Mouse (Mus musculus): ENCODE results near the gene Pdxdc1.
"Not testable (repeated sequence)": the region's sequence is repeated elsewhere in the genome, so short reads cannot be mapped to it uniquely, and the experiment has no call there.

The Pdxdc1 gene

GRCm38 (mm10) chr16:13883094-13883774 is 19.7 kb downstream of the Pdxdc1 start:
- DNase-seq (ENCODE audit: low read depth): no peak

GRCm38 (mm10) chr16:13875483-13875882 is 27.4 kb downstream of the Pdxdc1 start:
- no peak for DNase-seq (ENCODE audit: low read depth)

- DNase-seq (ENCODE audit: low read depth): no peak
Observed at GRCm38 (mm10) chr16:13867910-13868514, 34.9 kb downstream of the Pdxdc1 start.

GRCm38 (mm10) chr16:13867406-13867805 is 35.5 kb downstream of the Pdxdc1 start:
- not testable (repeated sequence) for DNase-seq (ENCODE audit: low read depth)

- DNase-seq (ENCODE audit: low read depth): no peak
Observed at GRCm38 (mm10) chr16:13866616-13867015, 36.3 kb downstream of the Pdxdc1 start.

- DNase-seq (ENCODE audit: low read depth): no peak
Observed at GRCm38 (mm10) chr16:13866076-13866475, 36.9 kb downstream of the Pdxdc1 start.

- DNase-seq (ENCODE audit: low read depth): no peak
Observed at GRCm38 (mm10) chr16:13853886-13854285, 49.0 kb downstream of the Pdxdc1 start.

DNA sequence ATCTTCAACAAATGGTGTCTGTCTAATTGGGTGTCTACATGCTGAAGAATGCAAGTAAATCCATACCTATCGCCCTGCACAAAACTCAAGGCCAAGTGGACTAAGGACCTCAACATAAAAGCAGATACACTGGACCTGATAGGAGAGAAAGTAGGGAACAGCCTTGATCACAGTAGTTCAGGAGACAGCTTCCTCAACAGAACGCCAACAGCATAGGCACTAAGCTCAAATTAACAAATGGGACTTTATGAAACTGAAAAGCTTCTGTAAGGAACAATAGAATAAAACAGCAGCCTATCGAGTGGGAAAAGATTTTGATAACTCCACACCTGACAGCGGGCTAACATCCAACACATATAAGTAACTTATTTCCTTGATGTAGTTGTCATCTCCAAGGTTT is 51.5 kb downstream of the Pdxdc1 start:
- no peak for DNase-seq (ENCODE audit: low read depth)

GRCm38 (mm10) chr16:13848310-13848709 is 54.6 kb downstream of the Pdxdc1 start:
- no peak for DNase-seq (ENCODE audit: low read depth)

GRCm38 (mm10) chr16:13846675-13847074 is 56.3 kb downstream of the Pdxdc1 start:
- DNase-seq (ENCODE audit: low read depth): no peak

GRCm38 (mm10) chr16:13845031-13845430 is 57.9 kb downstream of the Pdxdc1 start:
- DNase-seq (ENCODE audit: low read depth): no peak

DNA sequence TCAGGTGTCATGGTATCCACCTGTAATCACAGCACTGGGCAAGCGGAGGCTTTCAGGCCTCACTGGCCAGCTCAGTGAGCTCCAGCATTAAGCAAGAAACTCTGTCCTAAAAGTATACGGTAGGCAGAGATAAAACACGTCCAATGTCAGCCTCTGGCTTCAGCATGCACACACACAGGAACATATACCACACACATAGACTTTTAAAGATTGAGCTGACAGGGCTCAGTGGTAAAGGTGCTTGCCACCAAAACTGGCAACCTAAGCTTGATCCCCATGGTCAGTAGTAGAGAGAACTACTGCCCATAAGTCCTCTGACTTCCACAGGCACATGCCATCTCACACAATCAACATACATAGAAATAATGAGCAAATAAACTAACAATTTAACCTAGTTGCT is 62.0 kb downstream of the Pdxdc1 start:
- DNase-seq (ENCODE audit: low read depth): no peak

- no peak for DNase-seq (ENCODE audit: low read depth)
Observed at GRCm38 (mm10) chr16:13840056-13840455, 62.9 kb downstream of the Pdxdc1 start.

DNA sequence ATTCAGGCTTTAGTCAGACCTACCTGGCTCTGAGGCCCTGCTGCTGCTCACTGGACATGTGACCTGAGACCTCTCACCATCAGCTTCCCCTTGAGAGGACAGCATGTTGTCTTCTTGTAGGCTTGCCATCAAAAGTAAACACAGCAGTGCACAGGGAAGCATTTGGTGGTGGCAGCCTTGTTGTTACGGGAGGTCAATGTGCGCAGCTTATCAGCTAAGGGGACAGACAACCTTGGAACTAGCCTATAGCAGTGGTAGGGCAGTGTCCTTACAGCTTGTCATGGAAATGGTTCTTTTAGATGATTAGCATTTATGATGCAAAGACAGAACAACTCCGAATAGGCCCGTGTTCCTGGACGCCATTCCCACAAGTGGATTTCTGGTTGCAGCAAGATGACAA is 68.5 kb downstream of the Pdxdc1 start:
- no peak for DNase-seq (ENCODE audit: low read depth)

DNA sequence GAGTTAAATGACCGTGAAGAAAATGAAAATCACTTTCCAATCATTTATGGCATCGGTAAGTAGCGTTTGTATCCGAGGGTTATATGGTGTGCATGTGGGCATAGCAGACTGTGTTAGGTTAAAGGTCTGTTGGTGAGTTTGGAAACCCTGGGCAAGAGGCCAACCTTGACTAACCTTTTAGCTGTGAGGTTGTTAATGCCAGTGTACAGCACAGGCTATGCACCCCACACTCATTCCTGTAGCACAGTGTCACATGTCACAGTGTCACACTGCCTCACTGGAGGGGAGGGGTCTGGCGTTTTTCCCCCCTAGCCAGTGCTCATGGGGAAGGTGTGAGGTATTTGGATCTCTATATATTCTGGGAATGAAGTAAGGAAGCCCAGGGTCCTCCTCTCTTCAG is 71.3 kb downstream of the Pdxdc1 start:
- DNase-seq (ENCODE audit: low read depth): no peak

DNA sequence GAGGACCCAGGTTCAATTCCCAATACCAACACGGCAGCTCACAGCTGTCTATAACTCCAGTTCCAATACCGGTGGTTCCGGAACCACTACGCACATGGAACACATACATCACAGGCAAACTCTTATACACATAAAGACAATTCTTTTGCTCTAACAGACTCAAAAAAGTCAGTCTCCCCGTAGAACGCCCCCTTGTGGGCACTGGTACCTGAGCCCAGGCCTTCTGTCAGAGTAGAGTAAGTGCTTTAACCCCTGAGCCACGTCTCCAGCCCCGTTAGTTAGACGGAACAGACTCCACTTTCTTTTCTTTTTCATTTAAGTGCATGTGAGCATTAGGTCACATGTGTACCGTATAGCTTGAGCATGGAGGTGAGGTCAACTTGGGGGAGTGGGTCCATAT is 72.5 kb downstream of the Pdxdc1 start:
- no peak for DNase-seq (ENCODE audit: low read depth)

GRCm38 (mm10) chr16:13826511-13826910 is 76.4 kb downstream of the Pdxdc1 start:
- no peak for DNase-seq (ENCODE audit: low read depth)

- DNase-seq (ENCODE audit: low read depth): no peak
Observed at GRCm38 (mm10) chr16:13825781-13826490, 77.0 kb downstream of the Pdxdc1 start.

DNA sequence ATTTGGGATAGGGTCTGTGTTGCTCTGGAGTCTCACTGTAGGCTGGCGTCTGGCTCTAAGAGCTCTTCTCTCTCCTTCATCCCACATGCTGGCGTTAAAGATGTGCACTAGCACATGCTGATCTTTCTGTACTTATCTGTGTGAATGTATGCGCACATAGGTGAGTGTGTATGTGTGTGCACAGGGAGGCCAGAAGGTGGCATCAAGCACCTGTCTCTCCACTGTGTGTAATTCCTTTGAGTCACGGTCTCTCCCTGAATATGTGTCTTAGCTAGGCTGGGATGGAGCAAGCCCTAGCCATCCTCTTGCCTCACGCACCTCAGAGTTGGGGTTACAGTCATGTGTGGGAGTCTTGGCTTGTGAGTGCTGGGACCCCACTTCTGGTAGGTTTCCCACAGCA is 82.2 kb downstream of the Pdxdc1 start:
- no peak for DNase-seq (ENCODE audit: low read depth)

DNA sequence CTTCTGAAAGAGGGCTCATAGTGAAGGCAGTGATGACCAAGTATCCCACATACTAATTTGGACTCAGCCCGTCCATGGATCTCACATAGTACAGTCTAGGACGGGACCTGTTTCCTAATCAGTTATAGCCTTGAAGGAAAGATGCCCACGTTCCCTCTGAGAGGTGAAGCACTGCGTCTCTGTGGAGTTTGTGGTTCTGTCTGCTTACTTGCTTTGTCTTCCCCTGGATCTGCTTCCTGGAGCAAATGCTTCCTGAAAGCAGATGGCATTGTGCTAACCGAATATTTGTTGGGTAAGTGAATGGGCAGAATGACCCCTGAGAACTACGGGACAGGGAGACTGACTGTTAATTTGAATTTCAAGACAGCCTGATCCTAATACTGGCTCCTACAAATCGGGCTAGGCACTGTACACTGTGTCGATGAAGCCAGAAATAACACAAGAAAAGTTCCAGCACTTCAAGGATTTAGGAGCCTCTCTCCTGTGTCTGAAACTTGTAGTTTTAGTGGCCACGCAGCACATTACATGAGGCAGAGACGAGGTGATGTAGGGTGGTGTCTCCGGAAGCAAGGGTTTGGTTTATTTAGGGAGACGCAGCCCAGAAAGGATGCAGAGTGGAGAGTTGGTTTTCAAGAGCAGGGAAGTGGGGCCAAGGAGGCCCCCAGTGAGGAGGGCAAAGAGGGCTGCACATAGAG is 83.0 kb downstream of the Pdxdc1 start:
- peak; percentile 49 for DNase-seq (ENCODE audit: low read depth)

- DNase-seq (ENCODE audit: low read depth): no peak
Observed at GRCm38 (mm10) chr16:13819394-13819743, 83.6 kb downstream of the Pdxdc1 start.

DNA sequence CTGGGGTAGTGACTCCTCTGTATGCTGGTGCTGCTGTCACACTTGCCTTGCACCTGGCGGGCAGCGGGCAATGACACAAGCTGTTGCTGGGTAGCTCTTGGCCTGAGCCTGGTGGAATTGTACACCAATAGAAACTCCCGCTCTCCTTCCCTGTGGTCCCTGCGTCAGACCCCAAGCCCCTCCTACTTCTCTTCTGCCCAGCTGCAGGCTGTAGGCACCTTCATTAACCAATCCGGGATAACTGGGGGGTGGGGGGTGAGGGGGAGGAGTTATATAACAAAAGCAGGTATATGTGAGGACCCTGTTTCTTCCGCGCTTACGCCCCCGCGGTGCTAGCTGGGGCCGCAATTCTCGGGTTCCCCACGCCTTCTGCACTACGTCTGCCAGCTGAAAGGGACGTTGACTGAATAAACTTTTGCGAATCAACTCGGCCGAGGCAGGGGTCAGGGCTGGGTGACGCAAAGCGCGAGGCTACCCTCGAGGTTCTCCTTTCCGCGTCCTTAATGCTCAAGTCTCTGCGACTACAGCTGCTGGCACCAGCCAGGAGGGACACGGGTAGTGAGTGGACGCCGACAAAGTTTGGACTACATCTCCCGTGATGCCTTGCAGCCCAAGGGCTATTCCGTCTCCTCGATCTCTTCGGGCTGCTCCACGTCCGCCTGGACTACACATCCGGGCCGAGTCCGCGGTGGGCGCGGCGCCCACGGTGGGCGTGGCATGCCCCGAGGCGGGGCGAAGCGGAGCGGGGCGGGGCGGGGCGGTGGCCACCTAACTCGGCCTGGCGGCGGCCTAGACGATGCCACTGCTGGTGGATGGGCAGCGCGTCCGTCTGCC is 84.2 kb downstream of the Pdxdc1 start, which contains the start of gene Ntan1:
TSS of gene Ntan1 (plus strand) at position 286 of the 834 bp plus-strand sequence.
- DNase-seq (ENCODE audit: low read depth): peak; percentile 95
